Mouse (Mus musculus) MEL-GATA-1-ER (cell line): Measurements from ENCODE around the gene Olfr353.

Source experiments
- DNase-seq: peaks from one replicate; pipeline ENCODE4 v3.0.0-alpha.2; 2012; ENCODE audit warnings: low read depth; ENCODE audit errors: extremely low read depth

The Olfr353 gene

GRCm38 (mm10) chr2:36892836-36893235 is at the start of gene Olfr353:
TSS of gene Olfr353 (minus strand) at chr2:36892936.
- no peak for DNase-seq

GRCm38 (mm10) chr2:36936821-36937220 is 44.1 kb upstream of the Olfr353 start, which contains the start of gene Olfr356:
TSS of gene Olfr356 (plus strand) at chr2:36937121.
- no peak for DNase-seq

GRCm38 (mm10) chr2:36928797-36929196 is 36.1 kb upstream of the Olfr353 start, which contains the start of gene Olfr355:
TSS of gene Olfr355 (minus strand) at chr2:36928897.
- DNase-seq: no peak

GRCm38 (mm10) chr2:36905380-36905779 is 12.6 kb upstream of the Olfr353 start, which contains the start of gene Olfr354:
TSS of gene Olfr354 (plus strand) at chr2:36905680.
- DNase-seq: no peak

- DNase-seq: no peak
Observed at GRCm38 (mm10) chr2:36897114-36897513, 4.4 kb upstream of the Olfr353 start.

GRCm38 (mm10) chr2:36868160-36868559 is 24.6 kb downstream of the Olfr353 start, which contains the start of gene Olfr352:
TSS of gene Olfr352 (plus strand) at chr2:36868460.
- no peak for DNase-seq

GRCm38 (mm10) chr2:36862560-36862959 is 30.2 kb downstream of the Olfr353 start, which contains the start of gene Olfr351:
TSS of gene Olfr351 (minus strand) at chr2:36862660.
- no peak for DNase-seq

- DNase-seq: no peak
Observed at GRCm38 (mm10) chr2:36846010-36846409, 46.7 kb downstream of the Olfr353 start, which contains the start of gene Olfr350. TSS of gene Olfr350 (plus strand) at chr2:36846310.
